Mouse (Mus musculus) embryonic fibroblast, embryonic 13.5 days (primary cell): Measurements from ENCODE around the gene Crebbp.

Experiments used
- CTCF ChIP-seq: IDR thresholded peaks from 2 replicates; pipeline ENCODE4 v1.5.1; 2011; ENCODE audit warnings: mild to moderate bottlenecking, control low read depth, low read length, moderate library complexity, borderline replicate concordance; ENCODE audit not compliant: insufficient read depth
- POLR2A ChIP-seq: IDR thresholded peaks from 2 replicates; pipeline ENCODE4 v1.6.1; 2011; ENCODE audit warnings: low read depth, mild to moderate bottlenecking, control low read depth, low read length, moderate library complexity

DNA sequence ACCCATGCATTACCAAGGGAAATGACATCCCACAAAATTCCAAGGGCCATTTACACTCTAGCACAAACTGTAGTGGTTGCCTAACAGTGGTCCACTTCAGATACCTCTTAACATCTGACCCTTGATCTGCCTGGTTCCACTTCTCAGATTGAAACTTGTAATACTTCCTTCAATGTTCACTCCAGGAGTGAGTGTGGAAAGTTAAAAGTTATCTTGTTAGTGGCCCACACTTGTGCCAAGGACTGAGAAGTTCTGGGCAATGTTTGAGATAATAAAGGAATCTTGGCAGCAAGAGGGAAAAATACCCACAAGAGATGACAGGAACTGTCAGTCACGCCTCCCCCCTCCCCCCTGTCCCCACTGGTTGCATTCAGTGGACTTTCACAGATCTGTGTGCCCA, 134.1 kb downstream of the Crebbp start:
- TF ChIP-seq POLR2A (no peak), CTCF (no peak)
